Mouse (Mus musculus): ENCODE data around the gene Fbxo46.
"Not testable (repeated sequence)": the region's sequence is repeated elsewhere in the genome, so short reads cannot be mapped to it uniquely, and the experiment has no call there.

The Fbxo46 gene

GRCm38 (mm10) chr7:19136168-19136567 is 16.5 kb downstream of the Fbxo46 start:
- no peak for DNase-seq (ENCODE audit: low spot score)

GRCm38 (mm10) chr7:19136673-19137334 is 17.1 kb downstream of the Fbxo46 start:
- DNase-seq (ENCODE audit: low spot score) = no peak

- DNase-seq (ENCODE audit: low spot score) = peak; percentile 50
Observed at GRCm38 (mm10) chr7:19137380-19137779, 17.7 kb downstream of the Fbxo46 start.

- DNase-seq (ENCODE audit: low spot score) = no peak
Observed at GRCm38 (mm10) chr7:19146793-19147192, 27.1 kb downstream of the Fbxo46 start.

GRCm38 (mm10) chr7:19147497-19148045 is 27.9 kb downstream of the Fbxo46 start:
- no peak for DNase-seq (ENCODE audit: low spot score)

- DNase-seq (ENCODE audit: low spot score) = no peak
Observed at GRCm38 (mm10) chr7:19148180-19148874, 28.7 kb downstream of the Fbxo46 start.

GRCm38 (mm10) chr7:19148875-19149541 is 29.3 kb downstream of the Fbxo46 start, which contains the start of gene Qpctl:
Gene Qpctl (minus strand): TSS chr7:19149291.
- peak; percentile 100 for DNase-seq (ENCODE audit: low spot score)

- DNase-seq (ENCODE audit: low spot score) = peak; percentile 98
Observed at GRCm38 (mm10) chr7:19149626-19150025, 30.0 kb downstream of the Fbxo46 start, which contains the start of gene Snrpd2. Gene Snrpd2 (plus strand): TSS chr7:19149722.

- not testable (repeated sequence) for DNase-seq (ENCODE audit: low spot score)
Observed at GRCm38 (mm10) chr7:19151121-19151520, 31.5 kb downstream of the Fbxo46 start.

GRCm38 (mm10) chr7:19154796-19155195 is 35.1 kb downstream of the Fbxo46 start:
- DNase-seq (ENCODE audit: low spot score) = no peak

GRCm38 (mm10) chr7:19155825-19156475 is 36.3 kb downstream of the Fbxo46 start:
- no peak for DNase-seq (ENCODE audit: low spot score)

GRCm38 (mm10) chr7:19157160-19157800 is 37.6 kb downstream of the Fbxo46 start:
- DNase-seq (ENCODE audit: low spot score) = peak; percentile 88

- DNase-seq (ENCODE audit: low spot score) = no peak
Observed at GRCm38 (mm10) chr7:19158601-19159000, 38.9 kb downstream of the Fbxo46 start.

GRCm38 (mm10) chr7:19159411-19159810 is 39.8 kb downstream of the Fbxo46 start:
- no peak for DNase-seq (ENCODE audit: low spot score)

GRCm38 (mm10) chr7:19160115-19160514 is 40.5 kb downstream of the Fbxo46 start:
- DNase-seq (ENCODE audit: low spot score) = peak; percentile 64

- DNase-seq (ENCODE audit: low spot score) = no peak
Observed at GRCm38 (mm10) chr7:19162928-19163327, 43.3 kb downstream of the Fbxo46 start.

- DNase-seq (ENCODE audit: low spot score) = no peak
Observed at GRCm38 (mm10) chr7:19163752-19164151, 44.1 kb downstream of the Fbxo46 start.

GRCm38 (mm10) chr7:19164189-19164588 is 44.5 kb downstream of the Fbxo46 start:
- DNase-seq (ENCODE audit: low spot score) = peak; percentile 56

- DNase-seq (ENCODE audit: low spot score) = no peak
Observed at GRCm38 (mm10) chr7:19164978-19165377, 45.3 kb downstream of the Fbxo46 start.

GRCm38 (mm10) chr7:19165656-19166423 is 46.2 kb downstream of the Fbxo46 start, which contains the start of gene Gipr:
Gene Gipr (minus strand): TSS chr7:19166127.
- DNase-seq (ENCODE audit: low spot score) = no peak

- no peak for DNase-seq (ENCODE audit: low spot score)
Observed at GRCm38 (mm10) chr7:19166990-19167389, 47.3 kb downstream of the Fbxo46 start.
